ENCODE assay signal across 20 mouse cellular contexts in the genomic region with DNA sequence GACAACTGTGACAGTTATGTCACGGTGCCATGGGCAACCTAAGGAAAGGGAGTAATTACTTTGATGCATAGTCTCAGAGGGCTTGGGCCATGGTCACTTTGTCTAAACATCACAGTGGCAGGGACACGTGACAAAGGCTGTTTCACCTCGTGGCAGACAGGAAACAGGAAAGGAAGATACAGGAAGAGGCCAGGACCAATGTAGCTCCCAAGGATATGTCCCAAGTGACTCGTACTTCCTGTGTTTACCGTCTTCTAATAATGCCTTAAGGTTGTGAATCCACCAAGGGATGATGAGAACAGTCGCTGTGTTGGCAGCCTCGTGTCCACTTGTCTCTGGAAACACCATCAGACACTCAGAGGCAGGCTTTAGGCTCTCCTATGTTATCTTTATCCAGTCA. TPM values are rescaled to one million over a fixed set of nuclear protein-coding genes. Genes with fewer than 3 reads are reported as not detected.
DNase-seq lines count a peak whose midpoint lies in the region; ATAC-seq and TF ChIP-seq lines count a peak whose summit lies in the region.
"Had no signal": no experiment of that assay in that cellular context is flagged by ENCODE, and none has a peak within 500 bp of the region (broad histone marks: within the 10 kb centered on the region; RNA-seq: fewer than 3 reads in every experiment).

No protein-coding gene starts in this region.

- ATAC-seq in heart, embryonic 11.5 days (replicated peaks; ENCODE audit: insufficient number of reproducible peaks, low FRiP score, low TSS enrichment): no peak
- no peak for ATAC-seq in heart, embryonic 15.5 days (replicated peaks; ENCODE audit: insufficient number of reproducible peaks, insufficient read depth, low FRiP score, low read depth)
- peak; percentile 43; the same call in 1 of the 2 replicates for ATAC-seq in lung, embryonic 16.5 days (ENCODE audit: low read depth)
- no peak for ATAC-seq in midbrain, embryonic 11.5 days (ENCODE audit: low FRiP score)
- ATAC-seq: activated CD4-positive, CD25-positive, alpha-beta regulatory T cell, adult 4 months; forebrain, postnatal 0 days; intestine, postnatal 0 days; Patski had no signal

- peak; percentile 59 for DNase-seq in heart, adult 8-10 months (ENCODE audit: low spot score)
- no peak for DNase-seq in MEL (ENCODE audit: low read depth, low spot score)
- no peak for DNase-seq in thymus, adult 2 months
- no peak for DNase-seq in midbrain, embryonic 11.5 days (ENCODE audit: low spot score, missing footprints)
- DNase-seq in testis, postnatal 14 days (ENCODE audit: low spot score): no peak
- DNase-seq: adrenal gland, postnatal 25 days; cerebellum, adult 9-10 months; forebrain, postnatal 0 days; right cerebral cortex, postnatal 25 days; thymus, postnatal 14 days had no signal

- TF ChIP-seq POLR2A in MEL (IDR thresholded peaks at IDR 0.05; ENCODE audit: control insufficient read depth in 1 of 2, insufficient read depth in 1 of 2, low read depth in 1 of 2, low read length in 2 of 2, poor library complexity in 1 of 2): no peak
- no peak for TF ChIP-seq POLR2A in thymus, adult 2 months (IDR thresholded peaks at IDR 0.05; ENCODE audit: control insufficient read depth, extremely low read depth, insufficient read depth, low read length, poor library complexity)

- 58% methylated on average over 7 of the region's 7 CpGs for WGBS in heart, embryonic 11.5 days (ENCODE audit: insufficient replicate concordance)
- WGBS in heart, embryonic 15.5 days: 54% methylated on average over 7 of the region's 7 CpGs
- 44% methylated on average over 7 of the region's 7 CpGs for WGBS in lung, embryonic 16.5 days
- 77% methylated on average over 7 of the region's 7 CpGs for WGBS in thymus, adult 2 months
- WGBS in midbrain, embryonic 11.5 days: 80% methylated on average over 7 of the region's 7 CpGs

- no peaks in the 10 kb centered on the region for H3K79me2 ChIP-seq in MEL (ENCODE audit: control insufficient read depth, insufficient read depth, low read length, poor library complexity)

- H3K4me3 ChIP-seq in heart, embryonic 11.5 days (ENCODE audit: low read depth, low read length): no peak overlapping the region
- no peak overlapping the region for H3K4me3 ChIP-seq in MEL (ENCODE audit: control insufficient read depth in 1 of 2, insufficient read depth in 1 of 2, low read depth in 2 of 2, low read length in 2 of 2)
- H3K4me3 ChIP-seq in heart, embryonic 15.5 days: no peak overlapping the region
- no peak overlapping the region for H3K4me3 ChIP-seq in lung, embryonic 16.5 days (ENCODE audit: low read length)
- no peak overlapping the region for H3K4me3 ChIP-seq in thymus, adult 2 months (ENCODE audit: control insufficient read depth, insufficient read depth, low read length)
- no peak overlapping the region for H3K4me3 ChIP-seq in midbrain, embryonic 11.5 days (ENCODE audit: low read depth, low read length)
- H3K4me3 ChIP-seq: embryonic facial prominence, embryonic 12.5 days; hindbrain, embryonic 15.5 days; limb, embryonic 15.5 days; neural tube, embryonic 12.5 days had no signal

- H3K4me2 ChIP-seq in heart, embryonic 11.5 days: no peak overlapping the region
- no peak overlapping the region for H3K4me2 ChIP-seq in heart, embryonic 15.5 days
- H3K4me2 ChIP-seq in lung, embryonic 16.5 days (ENCODE audit: low read depth, low read length): no peak overlapping the region
- H3K4me2 ChIP-seq in midbrain, embryonic 11.5 days: no peak overlapping the region
- H3K4me2 ChIP-seq: embryonic facial prominence, embryonic 12.5 days; hindbrain, embryonic 15.5 days; limb, embryonic 15.5 days; neural tube, embryonic 12.5 days had no signal

- H3K36me3 ChIP-seq in heart, embryonic 11.5 days (ENCODE audit: control insufficient read depth, insufficient read depth, low read length): peaks cover 14% of the 10 kb centered on the region; the same call in 1 of the 2 replicates
- H3K36me3 ChIP-seq in MEL (ENCODE audit: control insufficient read depth in 1 of 2, insufficient read depth in 2 of 2, low read length in 2 of 2): no peaks in the 10 kb centered on the region
- H3K36me3 ChIP-seq in heart, embryonic 15.5 days: peaks cover 34% of the 10 kb centered on the region
- peaks cover 46% of the 10 kb centered on the region for H3K36me3 ChIP-seq in lung, embryonic 16.5 days (ENCODE audit: control insufficient read depth, insufficient read depth, low read length)
- no peaks in the 10 kb centered on the region for H3K36me3 ChIP-seq in thymus, adult 2 months (ENCODE audit: control insufficient read depth, insufficient read depth, low read length)
- no peaks in the 10 kb centered on the region for H3K36me3 ChIP-seq in midbrain, embryonic 11.5 days (ENCODE audit: control insufficient read depth, insufficient read depth, low read length)
- H3K36me3 ChIP-seq: hindbrain, embryonic 15.5 days; neural tube, embryonic 12.5 days had no signal

- H3K4me1 ChIP-seq in heart, embryonic 11.5 days (ENCODE audit: control insufficient read depth, insufficient read depth, low read length): peaks cover 12% of the 10 kb centered on the region
- H3K4me1 ChIP-seq in MEL (ENCODE audit: control insufficient read depth in 1 of 2, insufficient read depth in 2 of 2, low read length in 2 of 2): no peaks in the 10 kb centered on the region
- H3K4me1 ChIP-seq in heart, embryonic 15.5 days (replicated peaks): peaks cover 22% of the 10 kb centered on the region
- H3K4me1 ChIP-seq in lung, embryonic 16.5 days (replicated peaks; ENCODE audit: control insufficient read depth, insufficient read depth, low read length): no peaks in the 10 kb centered on the region
- peaks cover 4% of the 10 kb centered on the region; the same call in 1 of the 2 replicates for H3K4me1 ChIP-seq in thymus, adult 2 months (replicated peaks; ENCODE audit: control insufficient read depth, insufficient read depth, low read length)
- no peaks in the 10 kb centered on the region for H3K4me1 ChIP-seq in midbrain, embryonic 11.5 days (ENCODE audit: control insufficient read depth, insufficient read depth, low read length)
- H3K4me1 ChIP-seq: embryonic facial prominence, embryonic 12.5 days; limb, embryonic 15.5 days; neural tube, embryonic 12.5 days had no signal

- H3K9me3 ChIP-seq in heart, embryonic 11.5 days (replicated peaks; ENCODE audit: control insufficient read depth, low read length): no peaks in the 10 kb centered on the region
- H3K9me3 ChIP-seq in MEL (replicated peaks; ENCODE audit: insufficient read depth, low read length): no peaks in the 10 kb centered on the region
- H3K9me3 ChIP-seq in heart, embryonic 15.5 days (replicated peaks): no peaks in the 10 kb centered on the region
- H3K9me3 ChIP-seq in lung, embryonic 16.5 days (ENCODE audit: control insufficient read depth, low read length): no peaks in the 10 kb centered on the region
- H3K9me3 ChIP-seq in midbrain, embryonic 11.5 days (ENCODE audit: control insufficient read depth, low read length): no peaks in the 10 kb centered on the region
- H3K9me3 ChIP-seq: embryonic facial prominence, embryonic 12.5 days; hindbrain, embryonic 15.5 days; limb, embryonic 15.5 days; neural tube, embryonic 12.5 days had no signal

- no peak for TF ChIP-seq CTCF in MEL (IDR thresholded peaks at IDR 0.05 in 2 of 3, conservative IDR thresholded peaks at IDR 0.05 in 1 of 3; ENCODE audit: control insufficient read depth in 1 of 3, insufficient read depth in 1 of 3, low read depth in 2 of 3, low read length in 3 of 3, poor library complexity in 1 of 3, severe bottlenecking in 1 of 3)
- no peak for TF ChIP-seq CTCF in thymus, adult 2 months (IDR thresholded peaks at IDR 0.05; ENCODE audit: borderline replicate concordance, control insufficient read depth, extremely low read depth, insufficient read depth, low read length, poor library complexity)

- no peak overlapping the region for H3K9ac ChIP-seq in heart, embryonic 11.5 days (ENCODE audit: low read depth, low read length)
- no peak overlapping the region for H3K9ac ChIP-seq in MEL (ENCODE audit: control insufficient read depth, low read depth, low read length, poor library complexity, severe bottlenecking)
- H3K9ac ChIP-seq in heart, embryonic 15.5 days: no peak overlapping the region
- H3K9ac ChIP-seq in lung, embryonic 16.5 days (ENCODE audit: low read length): no peak overlapping the region
- no peak overlapping the region for H3K9ac ChIP-seq in midbrain, embryonic 11.5 days (ENCODE audit: low read length)
- H3K9ac ChIP-seq: embryonic facial prominence, embryonic 12.5 days; forebrain, postnatal 0 days; hindbrain, embryonic 15.5 days; limb, embryonic 15.5 days; neural tube, embryonic 12.5 days had no signal

- TF ChIP-seq RAD21 in MEL (IDR thresholded peaks at IDR 0.05; ENCODE audit: low read depth, low read length): no peak

- H3K27ac ChIP-seq in heart, embryonic 11.5 days (ENCODE audit: low read depth, low read length): no peak overlapping the region
- no peak overlapping the region for H3K27ac ChIP-seq in MEL (ENCODE audit: control insufficient read depth, low read depth, low read length)
- peak overlapping the region; percentile 25; the same call in 1 of the 2 replicates for H3K27ac ChIP-seq in heart, embryonic 15.5 days
- H3K27ac ChIP-seq in lung, embryonic 16.5 days (ENCODE audit: low read length): peak overlapping the region; percentile 37; the same call in 1 of the 2 replicates
- H3K27ac ChIP-seq in thymus, adult 2 months (ENCODE audit: control insufficient read depth, insufficient read depth, low read length): no peak overlapping the region
- H3K27ac ChIP-seq in midbrain, embryonic 11.5 days (ENCODE audit: low read depth, low read length): no peak overlapping the region
- H3K27ac ChIP-seq: embryonic facial prominence, embryonic 12.5 days; hindbrain, embryonic 15.5 days; limb, embryonic 15.5 days; neural tube, embryonic 12.5 days had no signal

- no peaks in the 10 kb centered on the region for H3K27me3 ChIP-seq in heart, embryonic 11.5 days (ENCODE audit: control insufficient read depth, insufficient read depth, low read length)
- no peaks in the 10 kb centered on the region; a peak in 2 of 4 replicates for H3K27me3 ChIP-seq in MEL (ENCODE audit: control insufficient read depth in 1 of 2, insufficient read depth in 2 of 2, low read length in 2 of 2)
- H3K27me3 ChIP-seq in heart, embryonic 15.5 days: no peaks in the 10 kb centered on the region
- no peaks in the 10 kb centered on the region for H3K27me3 ChIP-seq in lung, embryonic 16.5 days (ENCODE audit: control insufficient read depth, insufficient read depth, low read depth, low read length)
- no peaks in the 10 kb centered on the region for H3K27me3 ChIP-seq in thymus, adult 2 months (ENCODE audit: control insufficient read depth, insufficient read depth, low read length)
- no peaks in the 10 kb centered on the region for H3K27me3 ChIP-seq in midbrain, embryonic 11.5 days (ENCODE audit: control insufficient read depth, insufficient read depth, low read length)
- H3K27me3 ChIP-seq: embryonic facial prominence, embryonic 12.5 days; hindbrain, embryonic 15.5 days; limb, embryonic 15.5 days; neural tube, embryonic 12.5 days; Patski had no signal

- TF ChIP-seq EP300 in MEL (IDR thresholded peaks at IDR 0.05; ENCODE audit: low read depth in 1 of 2, low read length in 2 of 2): no peak

RNA-seq across cellular contexts. Expression of gene Fam114a1, which starts 16.1 kb away (rescaled TPM):
- total RNA-seq in heart, adult 8-10 months (2022): 10 to 100 TPM; 13.7 to 18.0 (median 15.7) TPM
- 36.4 and 38.9 TPM in 2 replicates for polyA plus RNA-seq in heart, embryonic 11.5 days (2014; fragmentation: Nextera tagmentation; extraction: Ambion mirVana)
- total RNA-seq in MEL (2012; rRNA removed): not detected in 2 replicates
- under 1 TPM in 1 of 2 experiments, not detected in 1; 0.08 TPM for polyA plus RNA-seq in MEL (2012; ENCODE audit: insufficient read depth in 1 of 2, insufficient read length in 2 of 2, low read depth in 1 of 2, low replicate concordance in 2 of 2, missing spikeins in 1 of 2)
- polyA plus RNA-seq in heart, embryonic 15.5 days (2015; fragmentation: Nextera tagmentation; extraction: Ambion mirVana): 38.2 and 44.2 TPM in 2 replicates
- polyA plus RNA-seq in lung, embryonic 16.5 days (2015; fragmentation: Nextera tagmentation; extraction: Ambion mirVana): 50.4 and 53.7 TPM in 2 replicates
- polyA plus RNA-seq in thymus, adult 2 months (2012; rRNA removed): 3.4 and 6.8 TPM in 2 replicates
- polyA plus RNA-seq in midbrain, embryonic 11.5 days (2014; fragmentation: Nextera tagmentation; extraction: Ambion mirVana): 14.8 and 17.3 TPM in 2 replicates

RNA-seq across cellular contexts. Expression of gene Tlr6, which starts 26.1 kb away (rescaled TPM):
- total RNA-seq in heart, adult 8-10 months (2022): under 1 TPM; 0.46 to 0.91 (median 0.71) TPM
- polyA plus RNA-seq in heart, embryonic 11.5 days (2014; fragmentation: Nextera tagmentation; extraction: Ambion mirVana): 0.38 and 0.76 TPM in 2 replicates
- total RNA-seq in MEL (2012; rRNA removed): 0.13 and 0.19 TPM in 2 replicates
- under 1 TPM in 1 of 2 experiments, not detected in 1; 0.36 TPM for polyA plus RNA-seq in MEL (2012; ENCODE audit: insufficient read depth in 1 of 2, insufficient read length in 2 of 2, low read depth in 1 of 2, low replicate concordance in 2 of 2, missing spikeins in 1 of 2)
- polyA plus RNA-seq in heart, embryonic 15.5 days (2015; fragmentation: Nextera tagmentation; extraction: Ambion mirVana): 0.68 and 0.84 TPM in 2 replicates
- 0.82 and 0.87 TPM in 2 replicates for polyA plus RNA-seq in lung, embryonic 16.5 days (2015; fragmentation: Nextera tagmentation; extraction: Ambion mirVana)
- polyA plus RNA-seq in thymus, adult 2 months (2012; rRNA removed): 1.5 TPM in 2 replicates
- 0.33 and 0.41 TPM in 2 replicates for polyA plus RNA-seq in midbrain, embryonic 11.5 days (2014; fragmentation: Nextera tagmentation; extraction: Ambion mirVana)

RNA-seq across cellular contexts. Expression of gene Tlr1, which starts 52.6 kb away (rescaled TPM):
- total RNA-seq in heart, adult 8-10 months (2022): under 1 TPM; 0.09 to 0.41 (median 0.27) TPM
- 0.40 TPM in 1 of 2 replicates, not detected in the other for polyA plus RNA-seq in heart, embryonic 11.5 days (2014; fragmentation: Nextera tagmentation; extraction: Ambion mirVana)
- not detected in 2 replicates for total RNA-seq in MEL (2012; rRNA removed)
- not detected for polyA plus RNA-seq in MEL (2012; ENCODE audit: insufficient read depth in 1 of 2, insufficient read length in 2 of 2, low read depth in 1 of 2, low replicate concordance in 2 of 2, missing spikeins in 1 of 2)
- polyA plus RNA-seq in heart, embryonic 15.5 days (2015; fragmentation: Nextera tagmentation; extraction: Ambion mirVana): 0.48 and 0.82 TPM in 2 replicates
- 0.57 and 0.90 TPM in 2 replicates for polyA plus RNA-seq in lung, embryonic 16.5 days (2015; fragmentation: Nextera tagmentation; extraction: Ambion mirVana)
- 4.4 and 4.7 TPM in 2 replicates for polyA plus RNA-seq in thymus, adult 2 months (2012; rRNA removed)
- polyA plus RNA-seq in midbrain, embryonic 11.5 days (2014; fragmentation: Nextera tagmentation; extraction: Ambion mirVana): 0.62 and 0.85 TPM in 2 replicates

Comparison
In these comparisons a context has a peak if more than half of its experiments do, and no peak if none do; other contexts are left out.
1. H3K27ac ChIP-seq: peak in heart, embryonic 15.5 days (single experiment) and lung, embryonic 16.5 days (single experiment); none in heart, embryonic 11.5 days (single experiment), MEL (single experiment), thymus, adult 2 months (single experiment) and midbrain, embryonic 11.5 days (single experiment).